Mouse (Mus musculus) stomach, embryonic 14.5 days (tissue): ENCODE data around the gene Kbtbd4. TPM values are rescaled to one million over a fixed set of nuclear protein-coding genes. Genes with fewer than 3 reads are reported as not detected.
"Not testable (repeated sequence)": the region's sequence is repeated elsewhere in the genome, so short reads cannot be mapped to it uniquely, and the experiment has no call there.

Experiments
- ATAC-seq: fragments of 200-750 bp; cut with Nextera tagmentation; 2 replicates; pipeline ENCODE4 v1.8.0; 2017; ENCODE audit warnings: low read depth, moderate TSS enrichment; ENCODE audit not compliant: insufficient number of reproducible peaks, insufficient read depth, low FRiP score
- H3K27ac ChIP-seq: fragments of 300-500 bp; sonication (generic); 2 replicates; pipeline ENCODE4 v1.5.1; 2014; ENCODE audit warnings: mild to moderate bottlenecking, low read length, moderate library complexity, mixed read lengths
- H3K27me3 ChIP-seq: fragments of 300-500 bp; sonication (generic); 2 replicates; pipeline ENCODE4 v1.6.1; 2014; ENCODE audit warnings: low read length, control low read depth, mixed read lengths; ENCODE audit not compliant: control insufficient read depth, insufficient read depth
- H3K36me3 ChIP-seq: fragments of 300-500 bp; sonication (generic); 2 replicates; pipeline ENCODE4 v1.6.1; 2014; ENCODE audit warnings: mild to moderate bottlenecking, control low read depth, low read length, moderate library complexity, mixed read lengths; ENCODE audit not compliant: control insufficient read depth, insufficient read depth
- H3K4me1 ChIP-seq: fragments of 300-500 bp; sonication (generic); 2 replicates; pipeline ENCODE4 v1.6.1; 2014; ENCODE audit warnings: low read length, control low read depth, mixed read lengths; ENCODE audit not compliant: control insufficient read depth, insufficient read depth
- H3K4me2 ChIP-seq: fragments of 300-500 bp; sonication (generic); replicated peaks from 2 replicates; pipeline ENCODE4 v1.6.1; 2014; ENCODE audit warnings: low read depth, low read length, control low read depth
- H3K4me3 ChIP-seq: fragments of 300-500 bp; sonication (generic); 2 replicates; pipeline ENCODE4 v1.5.1; 2014; ENCODE audit warnings: low read depth, low read length, control low read depth
- H3K9ac ChIP-seq: fragments of 300-500 bp; sonication (generic); replicated peaks from 2 replicates; pipeline ENCODE4 v1.6.1; 2014; ENCODE audit warnings: low read depth, mild to moderate bottlenecking, control low read depth, low read length, moderate library complexity, mixed read lengths
- H3K9me3 ChIP-seq: fragments of 300-500 bp; sonication (generic); 2 replicates; pipeline ENCODE4 v1.6.1; 2016; ENCODE audit warnings: low read depth, low read length, control low read depth; ENCODE audit not compliant: control insufficient read depth
- WGBS: fragments of 180-500 bp; shearing (Covaris S2); extraction: QIAGEN DNeasy Blood & Tissue Kit; methylation state at CpG from one replicate; pipeline ENCODE4 v1.1.7; 2014; 5-methylcytosine and 5-hydroxymethylcytosine counted together
- polyA plus RNA-seq: library from polyadenylated mRNA; unstranded; fragments of >200 nt; fragmentation: Nextera tagmentation; extraction: Ambion mirVana; gene quantifications from 2 replicates; pipeline ENCODE4 v1.2.1, GENCODE M21; 2014

The Kbtbd4 gene
- polyA plus RNA-seq, 1 experiment from 2014 or later = 30.3 TPM

DNA sequence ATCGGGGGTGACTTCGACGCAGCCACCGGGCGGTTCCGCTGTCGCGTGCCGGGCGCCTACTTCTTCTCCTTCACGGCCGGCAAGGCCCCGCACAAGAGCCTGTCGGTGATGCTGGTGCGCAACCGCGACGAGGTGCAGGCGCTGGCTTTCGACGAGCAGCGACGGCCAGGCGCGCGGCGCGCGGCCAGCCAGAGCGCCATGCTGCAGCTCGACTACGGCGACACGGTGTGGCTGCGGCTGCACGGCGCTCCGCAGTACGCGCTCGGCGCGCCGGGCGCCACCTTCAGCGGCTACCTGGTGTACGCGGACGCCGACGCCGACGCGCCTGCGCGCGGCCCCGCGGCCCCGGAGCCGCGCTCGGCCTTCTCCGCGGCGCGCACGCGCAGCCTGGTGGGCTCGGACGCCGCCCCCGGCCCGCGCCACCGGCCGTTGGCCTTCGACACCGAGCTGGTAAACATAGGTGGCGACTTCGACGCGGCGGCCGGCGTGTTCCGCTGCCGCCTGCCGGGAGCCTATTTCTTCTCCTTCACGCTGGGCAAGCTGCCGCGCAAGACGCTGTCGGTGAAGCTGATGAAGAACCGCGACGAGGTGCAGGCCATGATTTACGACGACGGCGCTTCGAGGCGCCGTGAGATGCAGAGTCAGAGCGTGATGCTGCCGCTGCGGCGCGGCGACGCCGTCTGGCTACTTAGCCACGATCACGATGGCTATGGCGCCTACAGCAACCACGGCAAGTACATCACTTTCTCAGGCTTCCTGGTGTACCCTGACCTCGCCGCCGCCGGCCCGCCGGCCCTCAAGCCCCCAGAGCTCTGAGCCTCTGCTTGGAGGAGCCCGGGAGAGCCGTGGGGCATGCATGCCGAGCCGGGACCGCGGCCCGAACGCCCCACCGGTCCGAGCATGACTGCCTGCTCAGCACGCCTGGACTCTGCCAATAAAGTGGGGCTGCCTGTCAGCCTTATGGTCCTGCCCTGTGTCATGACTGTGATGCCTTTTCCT lies 14.7 kb upstream of the Kbtbd4 start:
- H3K9me3 ChIP-seq = no peaks in the 10 kb centered on the region
- peaks cover 10% of the 10 kb centered on the region for H3K36me3 ChIP-seq
- H3K4me3 ChIP-seq = peak overlapping the region; percentile 49
- peak; percentile 66 for ATAC-seq
- WGBS = 6% methylated on average over 110 of the region's 133 CpGs
- H3K27me3 ChIP-seq = peaks cover 16% of the 10 kb centered on the region; the same call in 1 of the 2 replicates
- peak overlapping the region; percentile 39 for H3K9ac ChIP-seq
- H3K27ac ChIP-seq = no peak overlapping the region
- H3K4me1 ChIP-seq = 0 out of 2 replicates have a peak, but pooled peaks cover 3% of the 10 kb centered on the region
- peak overlapping the region; percentile 70 for H3K4me2 ChIP-seq

GRCm38 (mm10) chr2:90893673-90894298 lies 10.8 kb upstream of the Kbtbd4 start:
- Histone ChIP-seq H3K9me3 (no peaks in the 10 kb centered on the region), H3K27ac (no peak overlapping the region), H3K4me1 (no peaks in the 10 kb centered on the region), H3K36me3 (peaks cover 38% of the 10 kb centered on the region), H3K27me3 (peaks cover 6% of the 10 kb centered on the region; the same call in 1 of the 2 replicates), H3K4me3 (no peak overlapping the region), H3K9ac (no peak overlapping the region), H3K4me2 (no peak overlapping the region)
- ATAC-seq = no peak
- WGBS = 86% methylated on average over 6 of the region's 6 CpGs

DNA sequence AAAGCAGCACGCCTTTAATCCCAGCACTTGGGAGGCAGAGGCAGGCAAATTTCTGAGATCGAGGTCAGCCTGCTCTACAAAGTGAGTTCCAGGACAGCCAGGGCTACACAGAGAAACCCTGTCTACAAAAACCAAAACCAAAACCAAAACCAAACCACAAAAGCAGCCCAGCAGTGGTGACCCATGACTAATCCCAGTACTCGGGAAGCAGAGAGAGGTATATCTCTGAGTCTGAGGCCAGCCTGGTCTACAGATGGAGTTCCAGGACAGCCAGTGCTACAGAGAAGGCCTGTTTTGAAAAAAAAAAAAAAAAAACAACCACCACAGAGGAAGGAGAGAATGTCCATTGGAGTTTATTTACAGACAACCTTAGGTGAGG lies 10.3 kb upstream of the Kbtbd4 start:
- 89% methylated on average over 3 of the region's 3 CpGs for WGBS
- not testable (repeated sequence) for ATAC-seq, H3K27me3 ChIP-seq, H3K4me1 ChIP-seq, H3K27ac ChIP-seq, H3K4me2 ChIP-seq, H3K9ac ChIP-seq, H3K4me3 ChIP-seq, H3K9me3 ChIP-seq
- H3K36me3 ChIP-seq = peaks cover 39% of the 10 kb centered on the region

GRCm38 (mm10) chr2:90903398-90903797 lies 1.1 kb upstream of the Kbtbd4 start:
- H3K4me2 ChIP-seq = peak overlapping the region; percentile 52
- H3K27ac ChIP-seq = no peak overlapping the region
- WGBS = 77% methylated on average over 2 of the region's 2 CpGs
- no peaks in the 10 kb centered on the region for H3K27me3 ChIP-seq
- peak overlapping the region; percentile 97; the same call in 1 of the 2 replicates for H3K9ac ChIP-seq
- peak overlapping the region; percentile 90 for H3K4me3 ChIP-seq
- H3K36me3 ChIP-seq = peaks cover 29% of the 10 kb centered on the region
- H3K9me3 ChIP-seq = no peaks in the 10 kb centered on the region
- ATAC-seq = no peak
- H3K4me1 ChIP-seq = peaks cover 6% of the 10 kb centered on the region; the same call in 1 of the 2 replicates

GRCm38 (mm10) chr2:90904856-90905224 lies 300 bp downstream of the Kbtbd4 start:
- H3K4me2 ChIP-seq = peak overlapping the region; percentile 52
- H3K36me3 ChIP-seq = peaks cover 36% of the 10 kb centered on the region
- peak overlapping the region; percentile 90 for H3K27ac ChIP-seq
- no peaks in the 10 kb centered on the region for H3K9me3 ChIP-seq
- H3K4me1 ChIP-seq = peaks cover 6% of the 10 kb centered on the region; the same call in 1 of the 2 replicates
- peak overlapping the region; percentile 90 for H3K4me3 ChIP-seq
- H3K27me3 ChIP-seq = no peaks in the 10 kb centered on the region
- WGBS = 0% methylated on average over 21 of the region's 21 CpGs
- peak overlapping the region; percentile 97 for H3K9ac ChIP-seq
- ATAC-seq = peak; percentile 68

GRCm38 (mm10) chr2:90906721-90907120 lies 2.2 kb downstream of the Kbtbd4 start:
- Histone ChIP-seq H3K4me1 (peaks cover 6% of the 10 kb centered on the region; the same call in 1 of the 2 replicates), H3K27me3 (no peaks in the 10 kb centered on the region), H3K27ac (no peak overlapping the region), H3K9me3 (no peaks in the 10 kb centered on the region), H3K4me2 (no peak overlapping the region), H3K4me3 (no peak overlapping the region), H3K9ac (no peak overlapping the region), H3K36me3 (peaks cover 47% of the 10 kb centered on the region)
- 92% methylated on average over 2 of the region's 2 CpGs for WGBS
- ATAC-seq = no peak

GRCm38 (mm10) chr2:90910861-90911260 lies 6.3 kb downstream of the Kbtbd4 start:
- H3K4me2 ChIP-seq = no peak overlapping the region
- no peak for ATAC-seq
- no peak overlapping the region for H3K9ac ChIP-seq
- H3K36me3 ChIP-seq = peaks cover 57% of the 10 kb centered on the region
- H3K4me1 ChIP-seq = peaks cover 4% of the 10 kb centered on the region; the same call in 1 of the 2 replicates
- no peak overlapping the region for H3K27ac ChIP-seq
- H3K4me3 ChIP-seq = no peak overlapping the region
- no peaks in the 10 kb centered on the region for H3K9me3 ChIP-seq
- 70% methylated on average over 1 of the region's 1 CpGs for WGBS
- no peaks in the 10 kb centered on the region for H3K27me3 ChIP-seq

GRCm38 (mm10) chr2:90911668-90912067 lies 7.1 kb downstream of the Kbtbd4 start:
- H3K4me1 ChIP-seq = peaks cover 7% of the 10 kb centered on the region; the same call in 1 of the 2 replicates
- no peak overlapping the region for H3K4me2 ChIP-seq
- no peaks in the 10 kb centered on the region for H3K27me3 ChIP-seq
- no peak overlapping the region for H3K27ac ChIP-seq
- H3K36me3 ChIP-seq = peaks cover 57% of the 10 kb centered on the region
- 78% methylated on average over 1 of the region's 1 CpGs for WGBS
- H3K9ac ChIP-seq = no peak overlapping the region
- ATAC-seq = no peak
- no peak overlapping the region for H3K4me3 ChIP-seq
- no peaks in the 10 kb centered on the region for H3K9me3 ChIP-seq
